Mouse (Mus musculus): Measurements from ENCODE around the gene Olfr782.
"Not testable (repeated sequence)": the region's sequence is repeated elsewhere in the genome, so short reads cannot be mapped to it uniquely, and the experiment has no call there.

DNA sequence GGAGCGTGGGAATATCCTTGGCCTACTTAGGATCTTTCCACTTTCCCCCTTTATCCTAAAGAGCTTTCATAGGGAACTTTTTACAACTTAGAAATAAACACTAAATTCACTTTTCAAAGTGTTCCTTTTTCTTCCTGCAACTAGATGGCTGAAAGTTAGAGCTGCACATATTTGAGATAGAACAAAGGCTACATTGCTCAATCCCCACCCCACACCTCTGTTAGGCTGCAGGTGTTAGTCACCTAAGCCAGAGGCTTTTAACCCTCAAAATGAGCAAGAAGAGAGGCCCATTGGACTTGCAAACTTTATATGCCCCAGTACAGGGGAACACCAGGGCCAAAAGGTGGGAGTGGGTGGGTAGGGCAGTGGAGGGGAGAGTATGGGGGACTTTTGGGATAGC, 35.1 kb upstream of the Olfr782 start:
- not testable (repeated sequence) for TF ChIP-seq POLR2A (IDR thresholded peaks at IDR 0.05; ENCODE audit: low read depth, low read length); CTCF (IDR thresholded peaks at IDR 0.05; ENCODE audit: extremely low read depth, insufficient read length, insufficient replicate concordance, low read depth, low read length)
